Mouse (Mus musculus) thymus, adult 2 months (tissue): ENCODE data around the gene Wdr18.

ENCODE experiments used
- CTCF ChIP-seq: fragments of 200-500 bp; IDR thresholded peaks from 2 replicates; pipeline ENCODE4 v1.5.1; 2012; ENCODE audit warnings: mild to moderate bottlenecking, control low read depth, low read length, moderate library complexity, borderline replicate concordance; ENCODE audit not compliant: control insufficient read depth, poor library complexity, insufficient read depth; ENCODE audit errors: extremely low read depth
- POLR2A ChIP-seq: fragments of 200-500 bp; IDR thresholded peaks from 2 replicates; pipeline ENCODE4 v1.6.1; 2012; ENCODE audit warnings: mild to moderate bottlenecking, low read length, control low read depth, moderate library complexity; ENCODE audit not compliant: control insufficient read depth, poor library complexity, insufficient read depth; ENCODE audit errors: extremely low read depth

- TF ChIP-seq CTCF, result peak; percentile 97
- TF ChIP-seq POLR2A, result no peak
These were observed 27.0 kb downstream of the Wdr18 start for GRCm38 (mm10) chr10:79986963-79987362.
